Mouse (Mus musculus) cortical plate, adult 2 months (tissue): ENCODE measurements around the gene Mical1. TPM values are rescaled to one million over a fixed set of nuclear protein-coding genes. Genes with fewer than 3 reads are reported as not detected.

ENCODE experiments used
- H3K27ac ChIP-seq: fragments of 200-500 bp; 2 replicates; pipeline ENCODE4 v1.5.1; 2012; ENCODE audit warnings: low read length, control low read depth, inconsistent platforms; ENCODE audit not compliant: insufficient read depth
- H3K4me1 ChIP-seq: fragments of 200-500 bp; 2 replicates; pipeline ENCODE4 v1.6.1; 2011; ENCODE audit warnings: low read length; ENCODE audit not compliant: control insufficient read depth, insufficient read depth
- H3K4me3 ChIP-seq: fragments of 200-500 bp; 2 replicates; pipeline ENCODE4 v1.5.1; 2011; ENCODE audit warnings: mild to moderate bottlenecking, low read length, control low read depth; ENCODE audit not compliant: insufficient read depth
- CTCF ChIP-seq: fragments of 200-500 bp; IDR thresholded peaks from 2 replicates; pipeline ENCODE4 v1.5.1; 2011; ENCODE audit warnings: mild to moderate bottlenecking, control low read depth, low read length; ENCODE audit not compliant: insufficient read depth; ENCODE audit errors: extremely low read depth
- POLR2A ChIP-seq: fragments of 200-500 bp; IDR thresholded peaks from 2 replicates; pipeline ENCODE4 v1.6.1; 2011; ENCODE audit warnings: mild to moderate bottlenecking, low read length, control low read depth; ENCODE audit not compliant: insufficient read depth; ENCODE audit errors: extremely low read depth
- polyA plus RNA-seq: library from polyadenylated mRNA; depleted of rRNA; stranded (reverse); fragments of >200 nt; gene quantifications from 2 replicates; pipeline ENCODE4 v1.2.3, GENCODE M21; 2012; rRNA removed

Gene Mical1
- polyA plus RNA-seq, 1 experiment, result 15.3 TPM

- H3K4me1 ChIP-seq, result peaks cover 2% of the 10 kb centered on the region; the same call in 1 of the 2 replicates
- peak; percentile 64; the same call in 1 of the 2 replicates for TF ChIP-seq CTCF
- TF ChIP-seq POLR2A, result no peak
- H3K27ac ChIP-seq, result peak overlapping the region; percentile 11; the same call in 1 of the 2 replicates
- peak overlapping the region; percentile 65 for H3K4me3 ChIP-seq
Observed at GRCm38 (mm10) chr10:41518508-41518980, 42.4 kb downstream of the Mical1 start.

GRCm38 (mm10) chr10:41518981-41519618, 43.0 kb downstream of the Mical1 start, which contains the start of gene Cd164:
Gene Cd164 (plus strand): TSS chr10:41519414.
- Histone ChIP-seq H3K4me3 (peak within 1 kb of the TSS; percentile 65), H3K4me1 (peaks cover 2% of the 10 kb centered on the region; the same call in 1 of the 2 replicates), H3K27ac (peak within 1 kb of the TSS; percentile 99)
- TF ChIP-seq POLR2A (peak; percentile 92), CTCF (no peak)

- Histone ChIP-seq H3K27ac (peak overlapping the region; percentile 86), H3K4me3 (peak overlapping the region; percentile 65), H3K4me1 (peaks cover 2% of the 10 kb centered on the region; the same call in 1 of the 2 replicates)
- no peak for TF ChIP-seq POLR2A
- no peak for TF ChIP-seq CTCF
Observed at GRCm38 (mm10) chr10:41519640-41520409, 43.7 kb downstream of the Mical1 start.

- Histone ChIP-seq H3K27ac (no peak overlapping the region), H3K4me1 (peaks cover 2% of the 10 kb centered on the region; the same call in 1 of the 2 replicates), H3K4me3 (peak overlapping the region; percentile 65)
- TF ChIP-seq CTCF (no peak), POLR2A (no peak)
Observed at GRCm38 (mm10) chr10:41520410-41520673, 44.2 kb downstream of the Mical1 start.

DNA sequence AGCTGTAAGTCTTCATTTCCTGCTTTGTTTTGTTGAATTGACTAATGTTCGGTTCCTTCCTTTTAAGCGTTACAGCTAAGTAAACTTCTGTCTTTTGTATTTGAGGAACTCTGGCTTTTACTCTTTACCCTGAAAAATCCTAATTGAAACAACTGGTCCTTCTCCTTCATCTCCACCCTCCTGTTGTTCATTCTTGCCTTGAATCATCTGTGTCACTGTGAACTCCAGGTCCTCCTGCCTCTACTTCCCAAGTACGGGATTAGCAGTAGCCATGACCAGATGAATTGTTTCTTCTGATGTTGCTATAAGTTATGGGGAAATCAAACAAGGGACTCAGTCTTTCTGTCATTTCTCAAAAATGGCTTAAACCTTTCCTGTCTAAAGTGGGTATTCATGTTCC, 47.3 kb downstream of the Mical1 start:
- Histone ChIP-seq H3K4me1 (peaks cover 2% of the 10 kb centered on the region; the same call in 1 of the 2 replicates), H3K4me3 (no peak overlapping the region), H3K27ac (no peak overlapping the region)
- TF ChIP-seq CTCF (no peak), POLR2A (no peak)

- TF ChIP-seq POLR2A, result no peak
- H3K4me3 ChIP-seq, result no peak overlapping the region
Observed at GRCm38 (mm10) chr10:41525696-41526095, 49.6 kb downstream of the Mical1 start.

GRCm38 (mm10) chr10:41529972-41530371, 53.9 kb downstream of the Mical1 start:
- TF ChIP-seq POLR2A (no peak), CTCF (no peak)
- Histone ChIP-seq H3K4me1 (no peaks in the 10 kb centered on the region), H3K4me3 (no peak overlapping the region), H3K27ac (no peak overlapping the region)

More at GRCm38 (mm10) chr10:41525696-41526095, 49.6 kb downstream of the Mical1 start:
- H3K27ac ChIP-seq, result no peak overlapping the region
- peaks cover 1% of the 10 kb centered on the region; the same call in 1 of the 2 replicates for H3K4me1 ChIP-seq

- H3K27ac ChIP-seq, result no peak overlapping the region
- no peak for TF ChIP-seq CTCF
- no peak for TF ChIP-seq POLR2A
- H3K4me3 ChIP-seq, result no peak overlapping the region
- no peaks in the 10 kb centered on the region for H3K4me1 ChIP-seq
Observed at GRCm38 (mm10) chr10:41535991-41536390, 59.9 kb downstream of the Mical1 start.

Other genes with a start within 250 kb of the Mical1 start
- 18.6 and 19.3 TPM in 2 replicates for gene Fig4, start 173.1 kb upstream of the Mical1 start, polyA plus RNA-seq
- gene Ak9, start 172.3 kb upstream of the Mical1 start, polyA plus RNA-seq, result 0.04 and 0.06 TPM in 2 replicates
- 14.2 and 17.6 TPM in 2 replicates for gene Zbtb24, start 25.9 kb upstream of the Mical1 start, polyA plus RNA-seq
- 33.8 and 36.5 TPM in 2 replicates for gene Smpd2, start 14.1 kb downstream of the Mical1 start, polyA plus RNA-seq
- 5.2 and 7.0 TPM in 2 replicates for gene Ppil6, start 14.1 kb downstream of the Mical1 start, polyA plus RNA-seq
- gene Cd164, start 43.1 kb downstream of the Mical1 start, polyA plus RNA-seq, result 51.3 and 59.3 TPM in 2 replicates
- gene Ccdc162, start 240.3 kb downstream of the Mical1 start, polyA plus RNA-seq, result 0.88 and 1.0 TPM in 2 replicates